8 mouse cellular contexts compared by ENCODE assay signal in the genomic region with DNA sequence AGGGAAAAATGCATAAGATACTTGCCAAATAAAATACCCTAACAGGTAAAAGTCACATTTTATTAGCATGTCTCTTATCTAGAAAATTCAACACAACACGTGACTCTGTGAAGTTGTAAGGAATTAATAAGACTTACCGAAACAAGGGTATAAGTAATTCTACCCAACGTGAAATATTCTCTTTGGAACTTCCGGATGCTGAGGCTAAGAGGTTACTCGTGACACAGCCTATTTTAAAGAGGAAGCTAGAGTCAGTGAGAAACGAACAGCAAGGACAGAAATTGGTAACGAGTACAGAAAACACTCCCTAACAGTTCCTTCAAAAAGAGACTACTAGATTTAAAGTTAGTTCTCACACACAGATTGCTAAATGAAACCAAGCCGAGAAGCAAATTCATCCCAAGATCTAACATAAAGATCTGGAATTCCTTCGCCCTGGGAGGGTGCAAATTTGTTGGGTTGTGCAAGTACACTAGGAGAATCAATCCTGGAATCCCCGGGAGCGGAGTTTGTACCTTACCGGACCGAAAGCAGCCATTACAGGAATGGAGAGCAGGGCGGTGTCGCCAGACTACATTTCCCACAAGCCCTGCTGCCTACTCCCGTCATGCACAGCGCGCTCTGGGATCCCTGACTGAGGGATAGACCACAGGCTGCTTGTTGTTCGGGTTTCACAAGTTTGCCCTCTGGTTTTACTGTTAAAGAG. TPM values are rescaled to one million over a fixed set of nuclear protein-coding genes. Genes with fewer than 3 reads are reported as not detected.
DNase-seq lines count a peak whose midpoint lies in the region; ATAC-seq lines count a peak whose summit lies in the region.

A gene (minus strand): TSS at position 600 of the 706 bp plus-strand sequence.

- H3K36me3 ChIP-seq in forebrain, embryonic 14.5 days (ENCODE audit: control insufficient read depth, insufficient read depth, low read length): no peaks in the 10 kb centered on the region
- H3K36me3 ChIP-seq in neural tube, embryonic 15.5 days: no peaks in the 10 kb centered on the region

- H3K4me1 ChIP-seq in forebrain, embryonic 14.5 days (ENCODE audit: control insufficient read depth, insufficient read depth, low read length): peaks cover 7% of the 10 kb centered on the region; the same call in 1 of the 2 replicates
- H3K4me1 ChIP-seq in neural tube, embryonic 15.5 days: peaks cover 10% of the 10 kb centered on the region

- peak within 1 kb of the TSS; percentile 48 for H3K4me2 ChIP-seq in forebrain, embryonic 14.5 days (ENCODE audit: low read length)
- H3K4me2 ChIP-seq in neural tube, embryonic 15.5 days: peak within 1 kb of the TSS; percentile 57

- intact Hi-C loops in heart, postnatal 14 days (cut with DNase I): loop anchor here (5.0 kb wide), 2 partner anchors 194 to 264 kb away; a partner anchor contains a TSS

- H3K4me3 ChIP-seq in forebrain, embryonic 14.5 days (ENCODE audit: low read depth, low read length): peak within 1 kb of the TSS; percentile 43
- H3K4me3 ChIP-seq in neural tube, embryonic 15.5 days (replicated peaks): peak within 1 kb of the TSS; percentile 64

- H3K9ac ChIP-seq in forebrain, embryonic 14.5 days (ENCODE audit: low read length): peak within 1 kb of the TSS; percentile 64
- peak within 1 kb of the TSS; percentile 63 for H3K9ac ChIP-seq in neural tube, embryonic 15.5 days (replicated peaks)

- under 1% methylated on average over 19 of the region's 19 CpGs for WGBS in forebrain, embryonic 14.5 days
- 1% methylated on average over 19 of the region's 19 CpGs for WGBS in neural tube, embryonic 15.5 days

- H3K27me3 ChIP-seq in forebrain, embryonic 14.5 days (replicated peaks; ENCODE audit: control insufficient read depth, insufficient read depth, low read length): no peaks in the 10 kb centered on the region
- no peaks in the 10 kb centered on the region for H3K27me3 ChIP-seq in neural tube, embryonic 15.5 days (replicated peaks)

- DNase-seq in ES-CJ7 (ENCODE audit: low read depth, low spot score): peak; percentile 95
- DNase-seq in cerebellum, adult 11 months: peak; percentile 85
- DNase-seq in forebrain, embryonic 14.5 days (ENCODE audit: low spot score): peak; percentile 97
- peak; percentile 87 to 93 for DNase-seq in heart, postnatal 14 days
- peak; percentile 92 for DNase-seq in layer of hippocampus, adult 11-12 months (ENCODE audit: low spot score)
- DNase-seq in lung, adult 18-20 months: peak; percentile 92 to 94
- DNase-seq in testis, postnatal 14 days (ENCODE audit: low spot score): peak; percentile 90

- ATAC-seq in forebrain, embryonic 14.5 days: peak; percentile 100
- ATAC-seq in neural tube, embryonic 15.5 days (ENCODE audit: low FRiP score): peak; percentile 100

- no peak within 1 kb of the TSS for H3K27ac ChIP-seq in forebrain, embryonic 14.5 days (ENCODE audit: low read depth, low read length)
- peak within 1 kb of the TSS; percentile 65 for H3K27ac ChIP-seq in neural tube, embryonic 15.5 days (replicated peaks)

- H3K9me3 ChIP-seq in forebrain, embryonic 14.5 days (replicated peaks; ENCODE audit: control insufficient read depth, low read length): no peaks in the 10 kb centered on the region
- H3K9me3 ChIP-seq in neural tube, embryonic 15.5 days (replicated peaks): no peaks in the 10 kb centered on the region

RNA-seq across cellular contexts. Expression of the gene that starts here (rescaled TPM):
- 73.0 and 76.9 TPM in 2 replicates for polyA plus RNA-seq in forebrain, embryonic 14.5 days (2014; fragmentation: Nextera tagmentation; extraction: Ambion mirVana)
- 10 to 100 TPM; 39.1 to 41.9 TPM for total RNA-seq in heart, postnatal 14 days (2021)
- polyA plus RNA-seq in neural tube, embryonic 15.5 days (2015; fragmentation: Nextera tagmentation; extraction: Ambion mirVana): 107 and 111 TPM in 2 replicates
